Mouse (Mus musculus): Measurements from ENCODE around the gene Tmem238.

DNA sequence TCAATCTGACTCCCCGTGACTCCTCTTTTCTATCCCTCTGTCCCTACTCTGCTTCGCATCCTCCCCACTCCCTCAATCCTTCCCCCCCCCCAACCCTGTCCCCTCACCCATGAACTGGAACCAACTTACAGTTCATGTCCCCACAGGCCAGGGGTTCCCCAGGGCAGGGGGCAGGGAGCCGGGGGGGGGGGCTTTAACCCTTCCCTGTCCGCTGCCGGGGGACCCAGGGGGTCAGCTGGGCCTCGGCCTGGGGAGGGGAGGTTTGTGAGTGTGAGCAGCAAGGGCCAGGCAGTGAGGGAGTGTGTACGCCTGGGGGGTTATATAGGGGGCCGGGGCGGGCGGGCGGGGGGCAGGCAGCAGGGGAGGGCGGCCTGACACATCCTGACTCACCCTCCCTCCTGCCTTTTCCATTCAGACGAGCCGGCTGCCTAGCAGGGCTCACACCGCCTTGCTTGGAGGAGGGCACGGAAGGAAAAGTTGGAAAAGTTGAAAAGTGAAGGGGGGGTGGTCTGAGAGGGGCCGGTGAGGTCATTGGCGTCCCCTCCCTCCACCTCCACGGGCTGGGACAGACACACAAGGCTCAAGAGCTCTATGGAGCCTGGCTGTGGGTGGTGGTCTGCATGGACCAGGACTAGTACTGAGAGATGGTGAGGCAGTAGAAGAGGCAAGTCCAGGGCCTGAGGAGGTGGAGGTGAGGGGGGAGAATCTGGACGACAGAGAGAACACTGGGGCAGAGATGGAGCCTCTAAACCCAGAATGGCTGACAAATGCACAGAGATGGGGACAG lies 11.4 kb downstream of the Tmem238 start:
- no peak for TF ChIP-seq CTCF (IDR thresholded peaks at IDR 0.05; ENCODE audit: low read depth, low read length)
- no peak for TF ChIP-seq POLR2AphosphoS5 (IDR thresholded peaks at IDR 0.05; ENCODE audit: insufficient replicate concordance, low read depth, low read length)
- TF ChIP-seq GATA1 (IDR thresholded peaks at IDR 0.05; ENCODE audit: borderline replicate concordance, low read length), result no peak
- TF ChIP-seq TAL1 (conservative IDR thresholded peaks at IDR 0.05; ENCODE audit: low read depth, low read length), result no peak
- TF ChIP-seq GATA2 (IDR thresholded peaks at IDR 0.05; ENCODE audit: borderline replicate concordance, low read depth, low read length), result no peak

Data from G1E (cell line).